Mouse (Mus musculus) large intestine, adult 2 months (tissue): ENCODE results near the gene Edc3. TPM values are rescaled to one million over a fixed set of nuclear protein-coding genes. Genes with fewer than 3 reads are reported as not detected.

Experiments
- DNase-seq: peaks from one replicate; pipeline ENCODE4 v3.0.0-alpha.2; 2012; ENCODE audit warnings: low read depth, low spot score
- WGBS: fragments of 180-500 bp; shearing (Covaris S2); methylation state at CpG from one replicate; pipeline ENCODE4 v1.1.7; 2018; 5-methylcytosine and 5-hydroxymethylcytosine counted together
- polyA plus RNA-seq: library from polyadenylated mRNA; depleted of rRNA; stranded (reverse); fragments of >200 nt; gene quantifications from 2 replicates; pipeline ENCODE4 v1.2.3, GENCODE M21; 2012; rRNA removed

Gene Edc3
- polyA plus RNA-seq, 1 experiment = 10.1 TPM

GRCm38 (mm10) chr9:57775736-57776135, 67.4 kb downstream of the Edc3 start:
- WGBS = 76% methylated on average over 4 of the region's 4 CpGs
- DNase-seq = no peak

- WGBS = 90% methylated on average over 3 of the region's 3 CpGs
Measured at GRCm38 (mm10) chr9:57782656-57783055, 74.3 kb downstream of the Edc3 start.

GRCm38 (mm10) chr9:57789733-57790132, 81.4 kb downstream of the Edc3 start:
- WGBS = 88% methylated on average over 3 of the region's 3 CpGs
- DNase-seq = no peak

More at GRCm38 (mm10) chr9:57782656-57783055, 74.3 kb downstream of the Edc3 start:
- DNase-seq = no peak

- WGBS = 91% methylated on average over 8 of the region's 8 CpGs
- DNase-seq = no peak
Measured at GRCm38 (mm10) chr9:57797456-57797855, 89.1 kb downstream of the Edc3 start.

GRCm38 (mm10) chr9:57798725-57799253, 90.4 kb downstream of the Edc3 start:
- WGBS = 62% methylated on average over 10 of the region's 10 CpGs
- no peak for DNase-seq

- WGBS = 82% methylated on average over 9 of the region's 9 CpGs
- DNase-seq = no peak
Measured at GRCm38 (mm10) chr9:57800325-57800975, 92.1 kb downstream of the Edc3 start.

Other genes starting within 250 kb of the Edc3 start
- gene Scamp5, start 240.5 kb upstream of the Edc3 start, polyA plus RNA-seq = 52.3 and 115 TPM in 2 replicates
- gene Rpp25, start 204.5 kb upstream of the Edc3 start, polyA plus RNA-seq = 1.5 and 1.6 TPM in 2 replicates
- gene Cox5a, start 187.3 kb upstream of the Edc3 start, polyA plus RNA-seq = 594 and 647 TPM in 2 replicates
- gene Fam219b, start 171.0 kb upstream of the Edc3 start, polyA plus RNA-seq = 3.0 and 4.0 TPM in 2 replicates
- 160 and 177 TPM in 2 replicates for gene Mpi, start 155.8 kb upstream of the Edc3 start, polyA plus RNA-seq
- gene Scamp2, start 147.6 kb upstream of the Edc3 start, polyA plus RNA-seq = 218 and 247 TPM in 2 replicates
- gene Ulk3, start 119.1 kb upstream of the Edc3 start, polyA plus RNA-seq = 17.1 and 26.9 TPM in 2 replicates
- not detected in 2 replicates for gene Cplx3, start 102.3 kb upstream of the Edc3 start, polyA plus RNA-seq
- 0.07 TPM in 1 of 2 replicates, not detected in the other for gene Lman1l, start 87.8 kb upstream of the Edc3 start, polyA plus RNA-seq
- gene Csk, start 54.9 kb upstream of the Edc3 start, polyA plus RNA-seq = 73.0 and 75.0 TPM in 2 replicates
- not detected in 2 replicates for gene Cyp1a2, start 24.8 kb upstream of the Edc3 start, polyA plus RNA-seq
- gene Cyp1a1, start 20.6 kb upstream of the Edc3 start, polyA plus RNA-seq = 0.04 and 0.37 TPM in 2 replicates
- gene Clk3, start 57.3 kb downstream of the Edc3 start, polyA plus RNA-seq = 84.3 and 90.5 TPM in 2 replicates
- gene Arid3b, start 128.3 kb downstream of the Edc3 start, polyA plus RNA-seq = 6.5 and 10.4 TPM in 2 replicates
- 84.7 and 93.7 TPM in 2 replicates for gene Ubl7, start 202.4 kb downstream of the Edc3 start, polyA plus RNA-seq
- gene Sema7a, start 231.6 kb downstream of the Edc3 start, polyA plus RNA-seq = 16.0 and 25.3 TPM in 2 replicates